Mouse (Mus musculus) left cerebral cortex, postnatal 25 days (tissue): ENCODE measurements around the gene Col23a1. TPM values are rescaled to one million over a fixed set of nuclear protein-coding genes. Genes with fewer than 3 reads are reported as not detected.

ENCODE experiments used
- DNase-seq, 2 experiments: peaks; one replicate each; pipeline ENCODE4 v3.0.0; 2022; ENCODE audit warnings: low spot score in 2 of 2, mixed read lengths in 1 of 2
- intact Hi-C: fragments of 180-260 bp; cut with DNase I; formaldehyde crosslinking; loops from one replicate; pipeline ENCODE4 v1.15.1; 2025
- total RNA-seq, 2 experiments: library from RNA; stranded (reverse); gene quantifications; 2 replicates each; pipeline ENCODE4 v1.2.3; 2021

Col23a1 gene
- total RNA-seq, 2 experiments from 2014 or later = 8.8 to 10.9 TPM

DNA sequence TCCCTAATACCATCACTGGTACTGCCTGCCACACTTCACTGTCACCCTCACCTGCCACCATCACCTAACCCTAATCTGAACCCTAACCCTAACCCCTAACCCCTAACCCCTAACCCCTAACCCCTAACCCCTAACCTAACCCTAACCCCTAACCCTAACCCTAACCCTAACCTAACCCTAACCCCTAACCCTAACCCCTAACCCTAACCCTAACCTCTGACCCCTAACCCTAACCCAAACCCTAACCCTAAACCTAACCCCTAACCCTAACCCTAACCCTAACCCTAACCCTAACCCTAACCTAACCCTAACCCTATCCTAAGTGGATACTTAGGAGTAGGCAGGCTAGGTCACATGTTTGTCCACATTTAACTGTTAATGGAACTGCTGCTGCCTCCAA lies 165.8 kb downstream of the Col23a1 start:
- intact Hi-C loops = no loop called here
- no peak for DNase-seq

DNA sequence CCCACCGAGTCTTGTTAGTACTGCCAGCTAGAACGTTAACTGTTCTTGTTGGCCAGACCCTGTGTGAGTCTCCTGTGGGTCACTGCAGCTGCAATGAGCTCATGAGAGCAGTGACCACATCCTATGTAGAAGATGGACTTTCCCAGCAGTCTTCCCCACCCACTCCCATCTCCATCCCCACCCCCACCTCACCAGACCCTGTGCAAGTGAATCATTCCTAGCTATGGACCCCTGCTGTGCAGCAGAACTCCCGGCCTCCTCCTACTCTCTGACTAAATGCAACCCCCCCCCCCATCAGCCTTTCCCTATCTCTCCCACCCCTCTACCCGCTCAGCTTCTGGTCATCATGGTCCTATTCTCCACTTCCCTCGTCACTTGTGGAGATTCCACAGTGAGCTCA lies 167.9 kb downstream of the Col23a1 start:
- intact Hi-C loops = no loop called here
- DNase-seq = no peak

DNA sequence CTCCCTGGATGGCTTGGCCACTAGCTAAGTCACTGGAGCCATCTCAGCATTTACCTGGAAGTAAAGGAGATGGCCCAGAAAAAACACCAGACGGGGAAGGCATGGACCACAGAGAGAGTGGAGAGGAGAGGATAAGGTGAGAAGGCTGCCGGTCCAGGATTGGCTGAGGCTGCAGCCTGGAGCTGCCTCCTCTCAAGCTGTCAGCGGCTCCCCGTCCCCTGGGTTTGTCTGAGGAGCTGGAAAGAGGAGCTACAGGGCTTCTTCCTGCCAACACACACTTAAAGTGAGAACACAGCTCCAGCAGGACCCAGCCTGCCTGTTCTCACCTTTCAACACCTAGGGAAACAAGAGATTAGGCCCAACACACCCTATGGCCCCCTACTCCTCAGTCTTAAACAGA lies 168.9 kb downstream of the Col23a1 start:
- DNase-seq = peak in 1 of 2 experiments; percentile 23
- intact Hi-C loops = no loop called here

DNA sequence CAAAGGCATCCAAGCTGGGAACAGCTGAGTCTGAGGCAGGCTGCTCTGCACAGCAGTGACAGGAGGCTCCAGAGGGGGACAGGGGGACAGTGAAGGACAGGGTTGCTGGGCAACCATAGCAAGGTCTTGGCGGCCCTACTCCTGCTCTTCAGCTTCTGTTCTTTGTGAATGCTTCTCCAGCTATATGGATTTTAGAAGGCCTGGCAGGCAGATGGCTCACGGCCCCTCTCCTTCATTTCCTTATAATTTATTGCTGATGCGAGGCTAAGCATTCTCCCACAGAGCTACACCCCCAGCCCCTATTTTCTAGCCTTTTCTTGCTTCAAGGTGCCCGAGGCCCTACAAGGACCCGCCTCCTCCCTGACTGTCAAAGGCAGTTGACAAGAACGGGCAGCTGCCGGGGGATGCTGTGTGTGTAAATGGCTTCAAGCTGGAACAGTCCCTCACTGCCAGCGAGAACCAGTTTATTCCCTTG lies 169.9 kb downstream of the Col23a1 start:
- DNase-seq = no peak
- intact Hi-C loops = no loop called here

DNA sequence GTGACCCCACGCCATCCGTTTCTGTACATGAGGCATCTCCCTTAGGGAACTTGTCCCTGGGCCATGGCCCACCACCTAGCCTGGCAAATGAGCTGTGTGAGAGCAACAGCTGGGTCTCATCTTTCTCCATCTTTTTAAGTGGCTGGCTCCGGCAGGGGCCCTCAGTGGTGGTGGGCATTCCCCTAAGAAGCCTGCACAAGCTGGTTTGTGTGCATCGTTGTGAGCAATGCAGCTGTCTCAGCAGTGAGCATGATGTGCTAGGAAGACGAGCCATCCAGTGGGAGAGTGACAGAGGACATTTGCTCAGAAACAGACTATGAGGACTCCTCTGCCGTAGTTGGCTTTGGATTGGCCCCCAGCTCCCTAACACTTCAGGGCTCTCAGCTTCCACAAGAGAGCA lies 179.0 kb downstream of the Col23a1 start:
- DNase-seq = no peak
- intact Hi-C loops = no loop called here

DNA sequence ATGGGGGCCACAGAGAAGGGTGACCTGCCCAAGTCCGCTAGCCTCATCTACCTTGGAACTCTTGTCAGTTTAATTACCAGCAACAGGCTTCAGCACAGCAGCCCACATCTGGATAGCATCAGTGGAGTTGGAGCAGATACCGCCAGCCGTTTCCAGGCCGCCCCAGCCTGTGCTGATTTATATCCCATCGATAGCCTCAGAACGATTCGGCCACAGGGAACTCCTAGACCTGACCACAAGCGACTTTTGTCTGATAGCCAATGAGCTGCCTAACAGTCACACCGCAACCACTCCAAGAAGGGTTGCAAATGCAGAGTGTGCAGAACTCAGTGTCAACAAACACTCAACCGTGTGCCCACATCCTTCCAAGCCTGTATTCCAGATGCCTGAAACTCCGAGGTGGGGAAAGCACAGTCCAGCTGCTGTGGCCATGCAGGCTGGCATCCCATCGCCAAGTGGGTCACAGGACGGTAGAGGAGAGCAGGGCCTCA lies 179.7 kb downstream of the Col23a1 start:
- intact Hi-C loops = no loop called here
- DNase-seq = no peak

DNA sequence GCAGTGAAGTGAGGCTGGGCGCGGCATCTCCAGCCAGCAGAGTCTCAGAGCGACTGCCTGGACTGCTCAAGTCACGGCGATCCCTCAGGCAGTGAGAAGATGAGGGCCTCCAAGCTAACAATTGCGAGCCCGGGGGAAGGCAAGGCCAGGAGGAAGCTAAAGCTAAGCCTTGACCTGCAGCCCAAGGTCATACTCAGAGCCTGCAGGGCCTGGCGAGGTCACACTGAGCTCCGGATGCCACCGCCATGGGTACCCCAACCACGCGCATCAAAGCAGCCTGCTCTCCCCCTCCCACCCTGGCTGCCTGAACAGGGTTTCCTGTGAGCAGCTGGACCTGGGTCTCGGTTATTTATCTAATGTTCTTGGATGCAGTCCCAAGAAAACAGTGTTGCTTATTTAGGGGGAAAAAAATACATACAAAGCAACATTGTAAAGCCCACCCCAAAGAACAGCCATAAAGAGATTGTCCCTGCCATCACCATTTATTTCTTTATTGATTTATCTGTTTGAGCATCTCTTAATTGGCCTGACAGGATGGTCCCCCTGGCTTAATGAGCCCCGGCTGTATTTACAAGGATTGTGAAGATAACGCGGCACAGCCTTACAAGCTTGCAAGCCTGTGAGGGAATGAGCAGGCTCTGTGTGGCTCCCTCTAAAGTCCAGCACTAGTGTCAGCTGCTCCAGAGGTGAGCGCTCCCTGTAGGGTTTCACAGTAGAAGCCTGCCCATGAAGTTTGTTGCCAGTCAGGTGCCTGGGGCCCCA lies 180.8 kb downstream of the Col23a1 start:
- intact Hi-C loops = no loop called here
- DNase-seq = no peak

DNA sequence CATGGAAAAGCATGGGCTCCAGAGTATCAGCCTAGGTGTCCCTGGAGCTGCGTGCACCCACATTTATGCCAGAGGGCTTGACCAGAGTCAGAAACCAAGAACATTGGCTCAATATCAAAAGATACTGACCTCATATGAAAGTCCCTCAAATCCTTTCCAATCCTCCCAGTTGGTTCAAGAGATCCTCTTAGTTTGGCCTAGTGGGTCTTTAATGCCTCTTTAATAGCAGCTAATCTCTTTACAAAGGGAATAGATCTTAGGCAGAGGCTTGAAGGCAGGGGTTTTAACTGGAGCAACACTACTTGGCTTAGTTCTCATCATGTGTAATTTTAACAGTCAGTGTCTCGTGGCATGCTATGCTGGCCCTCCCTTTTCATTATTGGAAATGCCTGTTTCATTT lies 184.0 kb downstream of the Col23a1 start:
- intact Hi-C loops = no loop called here
- DNase-seq = no peak

DNA sequence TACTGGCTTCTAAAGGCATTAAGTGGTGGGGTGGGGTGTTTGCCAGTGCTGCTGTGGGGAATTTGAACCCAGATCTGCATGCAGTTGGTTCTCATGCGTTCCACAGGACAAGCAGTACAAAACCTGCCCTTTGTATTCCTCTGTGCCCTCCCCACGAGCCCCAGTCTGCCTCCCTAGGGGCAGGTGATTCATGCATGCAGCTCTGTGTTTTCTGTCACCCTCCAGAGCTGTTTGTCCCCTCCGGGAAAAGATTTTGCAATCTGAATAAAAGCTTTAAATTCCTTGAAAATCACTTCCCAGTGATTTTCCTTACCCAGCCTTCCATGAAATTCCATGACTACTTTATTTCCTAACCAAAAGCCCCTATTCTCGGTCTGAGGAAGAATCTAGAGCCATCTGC lies 186.8 kb downstream of the Col23a1 start:
- intact Hi-C loops = no loop called here
- no peak for DNase-seq

DNA sequence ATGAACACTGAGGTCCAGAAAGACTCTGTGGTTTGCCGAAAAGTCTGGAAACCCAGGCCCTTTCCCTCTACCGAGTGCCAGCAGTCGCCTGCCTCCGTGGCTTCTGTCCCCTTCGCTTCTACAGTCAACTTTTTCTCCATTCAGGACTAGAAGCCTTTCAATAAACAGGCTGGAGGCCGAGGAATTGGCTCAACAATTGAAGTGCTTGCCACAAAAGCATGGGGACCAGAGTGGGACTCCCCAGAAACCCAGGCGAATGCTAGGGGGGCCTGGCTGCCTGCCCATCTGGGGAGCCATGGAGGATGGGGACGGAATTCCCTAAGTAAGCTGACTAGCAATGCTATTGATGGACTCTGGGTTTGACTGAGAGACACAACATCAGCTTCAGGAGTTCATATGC lies 187.9 kb downstream of the Col23a1 start:
- no peak for DNase-seq
- intact Hi-C loops = no loop called here

DNA sequence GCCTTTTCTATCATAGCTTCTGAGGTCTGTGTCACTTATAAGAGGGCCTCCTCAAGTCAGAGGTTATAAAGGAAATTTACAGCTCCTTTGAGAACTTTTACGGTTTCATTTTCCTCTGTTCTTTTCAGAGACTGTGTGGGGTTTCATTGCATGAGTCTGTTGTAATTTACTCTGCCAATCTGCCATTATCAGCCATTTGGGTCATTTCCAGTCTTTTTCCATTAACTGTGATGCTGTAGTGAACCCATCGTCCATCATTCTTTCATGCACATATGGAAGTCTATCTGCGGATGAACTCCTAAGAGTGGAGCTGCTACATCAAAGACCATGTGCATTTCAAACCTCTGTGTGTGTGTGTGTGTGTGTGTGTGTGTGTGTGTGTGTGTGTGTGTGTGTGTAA lies 192.5 kb downstream of the Col23a1 start:
- DNase-seq = no peak
- intact Hi-C loops = no loop called here

DNA sequence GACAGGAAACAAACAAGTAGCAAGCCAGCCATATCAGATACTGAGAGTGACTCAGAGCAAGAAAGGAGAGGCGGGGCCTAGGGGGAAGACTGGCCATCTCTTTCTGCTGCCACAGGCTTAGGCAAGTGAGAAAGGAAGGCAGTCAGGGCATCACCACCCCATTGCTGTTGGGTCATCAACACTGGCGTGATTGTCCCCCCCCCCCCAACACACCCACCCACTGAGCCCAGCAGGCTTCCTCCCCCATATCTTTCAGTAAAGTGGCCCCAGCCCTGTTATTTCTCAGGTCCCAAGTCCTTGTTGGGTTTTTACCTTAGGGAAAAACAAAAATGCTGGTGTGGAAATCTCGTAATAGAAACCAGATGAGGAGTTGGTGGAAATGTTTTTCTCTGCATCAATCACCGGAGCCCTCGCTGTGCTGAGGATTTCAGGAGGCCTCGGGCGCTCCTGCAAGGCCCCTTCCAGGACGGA lies 195.4 kb downstream of the Col23a1 start:
- intact Hi-C loops = no loop called here
- DNase-seq = no peak

DNA sequence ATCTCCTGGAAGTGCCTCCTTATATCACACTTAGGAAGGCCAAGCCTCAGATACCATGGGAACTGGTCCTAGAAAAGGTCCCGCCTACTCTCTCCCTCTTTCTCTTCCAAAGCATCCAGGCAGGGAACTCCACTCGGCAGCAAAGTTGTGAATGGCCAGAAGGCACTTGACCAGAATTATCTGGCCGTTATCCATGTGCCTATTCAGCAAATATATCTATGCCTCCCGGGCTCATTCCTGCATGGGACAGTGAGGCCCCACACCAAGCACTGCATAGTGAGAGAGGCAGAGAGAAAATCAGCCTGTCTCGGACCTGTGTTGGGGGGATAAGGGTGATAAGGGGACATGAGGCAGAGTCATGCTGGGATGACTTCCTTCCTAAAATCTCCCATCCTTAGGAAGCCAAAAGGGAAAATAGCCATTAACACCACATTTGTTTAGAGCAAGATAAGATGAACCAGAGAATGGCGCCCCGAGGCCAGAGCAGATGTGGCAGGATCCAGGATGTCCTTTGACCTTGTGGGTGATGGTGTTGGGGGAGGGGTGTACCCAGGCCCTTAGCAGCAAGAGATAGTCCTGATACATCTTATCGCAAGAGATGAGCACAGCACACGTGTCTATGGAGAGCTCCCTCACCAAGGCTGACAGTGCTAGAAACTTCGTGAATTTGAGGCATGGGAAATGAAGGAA lies 196.2 kb downstream of the Col23a1 start:
- intact Hi-C loops = no loop called here
- no peak for DNase-seq

DNA sequence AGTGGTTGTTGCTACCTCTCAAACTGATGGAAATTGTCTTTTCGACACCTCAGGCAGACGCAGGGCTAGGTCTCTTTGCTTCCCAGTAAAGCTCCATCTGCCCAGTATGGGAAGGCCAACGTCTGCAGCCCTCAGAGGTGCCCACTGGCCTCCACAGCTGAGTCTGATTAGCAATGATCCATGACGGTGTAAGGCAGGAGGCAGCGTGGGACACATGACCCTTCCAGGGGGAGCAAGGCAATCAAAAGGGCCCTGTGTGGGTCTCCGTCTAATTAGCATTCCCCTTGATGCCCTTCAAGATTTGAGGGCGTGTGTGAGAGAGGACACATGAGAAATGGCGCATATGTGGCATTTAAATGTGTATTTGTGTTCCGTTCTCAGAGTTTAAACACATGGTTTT lies 199.1 kb downstream of the Col23a1 start:
- no peak for DNase-seq
- intact Hi-C loops = no loop called here

DNA sequence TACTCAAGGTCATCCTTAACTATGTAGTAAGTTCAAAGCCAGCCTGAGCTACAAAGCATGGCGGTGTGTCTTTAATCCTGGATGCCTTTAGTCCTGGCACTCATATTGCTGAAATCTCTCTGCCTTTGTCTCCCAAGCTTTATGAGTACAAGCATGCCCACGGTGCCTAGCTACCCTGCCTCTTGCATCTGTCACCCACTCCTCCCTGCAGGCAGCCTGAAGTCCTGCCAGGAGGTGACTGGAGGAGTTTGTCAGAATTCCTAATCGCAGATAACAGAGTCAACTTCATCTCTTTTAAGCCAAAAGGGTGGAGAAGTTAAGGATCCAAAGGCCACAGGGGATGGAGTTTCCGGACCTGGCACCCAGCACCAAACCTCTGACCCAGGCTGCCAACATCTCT lies 203.7 kb downstream of the Col23a1 start:
- peak in 1 of 2 experiments; percentile 43 for DNase-seq
- intact Hi-C loops = no loop called here

DNA sequence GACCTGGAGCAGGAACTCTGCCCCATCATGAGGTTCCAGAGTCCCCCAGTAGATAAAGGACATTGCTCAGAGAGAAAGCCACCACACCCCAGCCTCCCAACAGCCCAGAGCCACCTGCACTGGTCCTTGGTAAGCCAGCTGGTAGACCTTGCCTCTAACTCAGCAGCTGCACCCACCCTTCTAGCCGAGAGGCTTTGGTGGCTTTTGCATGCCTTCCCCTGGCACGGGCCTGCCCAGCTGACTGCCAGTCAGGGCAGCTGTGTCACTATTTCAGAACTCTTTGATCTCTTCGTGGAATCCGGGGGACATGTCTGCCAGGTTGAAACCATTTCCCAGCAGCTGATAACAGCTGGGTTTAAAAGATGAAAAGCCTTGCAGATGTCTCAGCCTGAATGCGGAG lies 204.5 kb downstream of the Col23a1 start:
- DNase-seq = no peak
- intact Hi-C loops = no loop called here

DNA sequence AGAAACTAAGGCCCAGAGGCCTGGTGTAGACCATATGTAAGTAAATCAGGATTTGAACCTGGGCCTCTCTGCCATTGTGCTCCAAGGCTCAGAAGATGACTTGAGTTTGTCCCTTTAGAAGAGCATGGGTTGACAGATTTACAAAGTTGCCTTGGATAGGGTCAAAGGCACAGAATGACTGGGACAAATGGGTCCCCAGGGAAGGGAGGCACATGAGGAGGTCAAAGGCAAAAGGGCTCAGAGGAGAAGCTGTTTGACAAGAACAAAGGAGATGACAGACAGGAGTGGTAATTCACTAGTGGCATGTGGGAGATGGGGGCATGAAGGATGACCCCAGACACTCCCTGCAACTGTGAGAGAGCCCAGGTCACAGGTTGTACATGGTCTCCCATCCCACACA lies 210.1 kb downstream of the Col23a1 start:
- intact Hi-C loops = no loop called here
- DNase-seq = no peak

DNA sequence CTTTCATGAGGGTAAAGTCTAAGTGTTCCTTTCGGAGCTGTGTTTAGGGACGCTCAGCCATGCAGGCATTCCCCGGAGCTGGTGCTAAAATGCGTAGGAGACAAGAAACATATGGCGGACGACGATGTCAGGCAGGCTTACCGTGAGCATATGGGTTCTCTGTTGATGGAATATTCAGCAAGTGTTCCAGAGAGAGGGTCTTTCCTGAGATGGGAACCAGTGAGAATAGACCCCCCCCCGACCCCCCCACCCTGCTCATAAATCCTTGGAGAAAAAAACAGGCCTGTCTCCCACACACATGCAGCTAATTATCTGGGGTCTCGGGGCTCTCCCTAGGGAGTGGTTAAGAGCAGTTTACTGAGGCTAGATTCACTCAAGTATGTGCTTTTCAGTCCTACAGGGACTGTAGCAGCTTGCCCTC lies 212.7 kb downstream of the Col23a1 start:
- DNase-seq = peak; percentile 52 to 90

DNA sequence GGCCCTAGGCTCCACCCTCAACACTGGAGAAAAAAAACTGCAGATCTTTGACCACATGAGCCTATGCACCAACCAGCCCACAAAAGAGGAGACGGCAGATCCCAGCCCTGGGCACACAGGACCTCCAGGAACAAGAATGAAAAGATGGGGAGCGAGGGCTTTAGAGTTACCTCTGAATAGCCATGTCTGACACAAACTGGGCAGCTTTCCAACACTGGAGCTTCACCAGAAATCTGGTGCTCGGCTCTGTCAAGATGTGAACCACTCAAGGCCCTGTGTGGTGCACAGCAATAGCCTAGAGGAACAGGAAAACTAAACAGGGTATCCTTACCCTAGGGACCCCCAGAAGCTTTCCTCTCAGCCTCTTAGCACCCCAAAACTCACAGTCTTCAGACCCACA lies 215.2 kb downstream of the Col23a1 start:
- intact Hi-C loops = no loop called here
- DNase-seq = no peak

More for the DNA sequence above, 212.7 kb downstream of the Col23a1 start:
- intact Hi-C loops = no loop called here

DNA sequence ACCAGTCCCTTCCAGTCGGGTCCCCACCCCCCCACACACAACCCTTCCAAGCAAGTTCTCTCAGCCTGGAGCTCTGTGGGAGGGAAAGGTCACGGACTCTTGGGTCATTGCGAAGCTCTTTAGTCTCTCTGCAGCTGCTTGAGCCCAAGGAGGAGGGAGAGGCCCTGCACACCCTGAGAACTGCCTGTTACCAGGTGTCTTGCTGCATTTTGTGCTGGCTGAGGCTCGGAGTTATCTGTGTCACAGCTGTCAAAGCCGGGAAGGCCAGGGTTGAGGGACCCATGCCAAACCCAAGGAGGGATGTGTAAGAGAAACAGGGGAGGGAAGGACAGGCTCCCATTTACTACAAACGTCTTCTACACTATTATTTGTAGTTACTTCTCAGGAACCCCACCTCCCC lies 218.3 kb downstream of the Col23a1 start:
- DNase-seq = no peak
- intact Hi-C loops = no loop called here

DNA sequence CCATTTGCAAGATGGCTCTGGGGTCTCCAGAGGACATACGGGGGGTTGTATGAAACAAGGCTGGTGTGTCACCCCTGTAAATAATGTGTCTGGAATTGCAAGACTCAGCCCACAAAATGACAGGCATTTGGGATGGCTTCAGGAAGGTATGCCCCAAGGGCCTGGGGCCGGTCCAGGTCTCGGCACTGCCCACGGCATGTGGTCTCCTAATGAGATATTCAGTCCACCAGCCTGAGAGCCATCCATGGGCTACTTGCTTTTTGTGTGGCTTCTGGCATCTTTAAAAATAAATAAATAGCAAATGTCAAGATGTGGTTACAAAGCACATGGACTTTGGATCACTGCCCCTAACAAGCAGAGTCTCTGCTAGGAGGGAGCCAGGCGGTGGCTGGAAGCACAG lies 219.5 kb downstream of the Col23a1 start:
- intact Hi-C loops = no loop called here
- DNase-seq = no peak
